In genomic region chr1:93477758-93478585, GRCm38 (mm10) we compare ENCODE assay signal across 8 mouse cellular contexts. TPM values are rescaled to one million over a fixed set of nuclear protein-coding genes. Genes with fewer than 3 reads are reported as not detected.
DNase-seq lines count a peak whose midpoint lies in the region; ATAC-seq and TF ChIP-seq lines count a peak whose summit lies in the region.

No protein-coding gene starts in this region.

- H3K4me3 ChIP-seq in bone marrow macrophage, adult 2 months (ENCODE audit: insufficient read depth, low read length): peak overlapping the region; percentile 72
- H3K4me3 ChIP-seq in embryonic fibroblast, embryonic 13.5 days (ENCODE audit: insufficient read depth, low read length): peak overlapping the region; percentile 90
- peak overlapping the region; percentile 86 for H3K4me3 ChIP-seq in kidney, embryonic 14.5 days (ENCODE audit: low read length)
- H3K4me3 ChIP-seq in limb, embryonic 15.5 days: peak overlapping the region; percentile 81

- no peaks in the 10 kb centered on the region for H3K36me3 ChIP-seq in kidney, embryonic 14.5 days (ENCODE audit: control insufficient read depth, insufficient read depth, low read length)
- H3K36me3 ChIP-seq in limb, embryonic 15.5 days: no peaks in the 10 kb centered on the region

- H3K4me1 ChIP-seq in bone marrow macrophage, adult 2 months (ENCODE audit: control insufficient read depth, insufficient read depth, low read length): peaks cover 8% of the 10 kb centered on the region
- H3K4me1 ChIP-seq in embryonic fibroblast, embryonic 13.5 days (ENCODE audit: control insufficient read depth, insufficient read depth, low read length): peaks cover 2% of the 10 kb centered on the region; the same call in 1 of the 2 replicates
- H3K4me1 ChIP-seq in kidney, embryonic 14.5 days (ENCODE audit: control insufficient read depth, insufficient read depth, low read length): peaks cover 10% of the 10 kb centered on the region
- H3K4me1 ChIP-seq in limb, embryonic 15.5 days: peaks cover 5% of the 10 kb centered on the region; the same call in 1 of the 2 replicates

- TF ChIP-seq CTCF in bone marrow macrophage, adult 2 months (IDR thresholded peaks at IDR 0.05; ENCODE audit: low read depth, low read length): peak; percentile 26; the same call in 1 of the 2 replicates
- peak; percentile 29; the same call in 1 of the 2 replicates for TF ChIP-seq CTCF in embryonic fibroblast, embryonic 13.5 days (IDR thresholded peaks at IDR 0.05; ENCODE audit: borderline replicate concordance, insufficient read depth, low read length)

- TF ChIP-seq POLR2A in bone marrow macrophage, adult 2 months (IDR thresholded peaks at IDR 0.05; ENCODE audit: borderline replicate concordance, low read depth, low read length): no peak
- peak; percentile 85 for TF ChIP-seq POLR2A in embryonic fibroblast, embryonic 13.5 days (IDR thresholded peaks at IDR 0.05; ENCODE audit: low read depth, low read length)

- DNase-seq in A20 (ENCODE audit: low read depth, low spot score): peak; percentile 98
- peak; percentile 98 for DNase-seq in heart, adult 9 months (ENCODE audit: low spot score in 2 of 2)
- DNase-seq in monocyte, adult 2 months (ENCODE audit: low read depth in 1 of 2, low spot score in 2 of 2): peak; percentile 94 to 96
- peak; percentile 97 to 98 for DNase-seq in spleen, postnatal 4 days (ENCODE audit: low spot score in 2 of 2)

- under 1% methylated on average over 41 of the region's 41 CpGs for WGBS in kidney, embryonic 14.5 days
- WGBS in limb, embryonic 15.5 days: under 1% methylated on average over 41 of the region's 41 CpGs

- peak; percentile 98 for ATAC-seq in kidney, embryonic 14.5 days (ENCODE audit: low FRiP score, low TSS enrichment)
- peak; percentile 96 for ATAC-seq in limb, embryonic 15.5 days (ENCODE audit: insufficient number of reproducible peaks, low FRiP score, low TSS enrichment, low read depth)

- no peaks in the 10 kb centered on the region for H3K27me3 ChIP-seq in kidney, embryonic 14.5 days (ENCODE audit: control insufficient read depth, insufficient read depth, low read length)
- no peaks in the 10 kb centered on the region for H3K27me3 ChIP-seq in limb, embryonic 15.5 days

- H3K9ac ChIP-seq in kidney, embryonic 14.5 days (ENCODE audit: low read depth, low read length): peak overlapping the region; percentile 82
- peak overlapping the region; percentile 69 for H3K9ac ChIP-seq in limb, embryonic 15.5 days

- H3K4me2 ChIP-seq in kidney, embryonic 14.5 days (replicated peaks; ENCODE audit: low read depth, low read length): peak overlapping the region; percentile 68
- H3K4me2 ChIP-seq in limb, embryonic 15.5 days: peak overlapping the region; percentile 49

- H3K9me3 ChIP-seq in kidney, embryonic 14.5 days (ENCODE audit: control insufficient read depth, low read length): no peaks in the 10 kb centered on the region
- H3K9me3 ChIP-seq in limb, embryonic 15.5 days: no peaks in the 10 kb centered on the region

- H3K27ac ChIP-seq in bone marrow macrophage, adult 2 months (ENCODE audit: insufficient read depth, low read depth, low read length): peak overlapping the region; percentile 91
- H3K27ac ChIP-seq in embryonic fibroblast, embryonic 13.5 days (ENCODE audit: insufficient read depth, low read length): peak overlapping the region; percentile 98
- peak overlapping the region; percentile 91 for H3K27ac ChIP-seq in kidney, embryonic 14.5 days (ENCODE audit: low read depth, low read length)
- H3K27ac ChIP-seq in limb, embryonic 15.5 days: peak overlapping the region; percentile 97

RNA-seq across cellular contexts. Expression of gene Hdlbp, which starts 0.6 kb away (rescaled TPM):
- 79.8 and 89.9 TPM in 2 replicates for polyA plus RNA-seq in bone marrow macrophage, adult 2 months (2012; ENCODE audit: insufficient read depth, insufficient read length, missing spikeins)
- 579 and 643 TPM in 2 replicates for polyA plus RNA-seq in embryonic fibroblast, embryonic 13.5 days (2011; ENCODE audit: insufficient read length, low read depth, missing spikeins)
- polyA plus RNA-seq in kidney, embryonic 14.5 days (2014; fragmentation: Nextera tagmentation; extraction: Ambion mirVana): 128 and 161 TPM in 2 replicates
- polyA plus RNA-seq in limb, embryonic 15.5 days (2015; fragmentation: Nextera tagmentation; extraction: Ambion mirVana): 205 and 213 TPM in 2 replicates

RNA-seq across cellular contexts. Expression of gene Farp2, which starts 33.9 kb away (rescaled TPM):
- 3.4 and 4.4 TPM in 2 replicates for polyA plus RNA-seq in bone marrow macrophage, adult 2 months (2012; ENCODE audit: insufficient read depth, insufficient read length, missing spikeins)
- polyA plus RNA-seq in embryonic fibroblast, embryonic 13.5 days (2011; ENCODE audit: insufficient read length, low read depth, missing spikeins): 42.3 and 47.7 TPM in 2 replicates
- 6.2 and 7.5 TPM in 2 replicates for polyA plus RNA-seq in kidney, embryonic 14.5 days (2014; fragmentation: Nextera tagmentation; extraction: Ambion mirVana)
- polyA plus RNA-seq in limb, embryonic 15.5 days (2015; fragmentation: Nextera tagmentation; extraction: Ambion mirVana): 7.9 and 8.7 TPM in 2 replicates

Comparison
In these comparisons a context has a peak if more than half of its experiments do, and no peak if none do; other contexts are left out.
1. Peak in every context shown above with its lines: DNase-seq, ATAC-seq, H3K4me3 ChIP-seq and H3K27ac ChIP-seq.